Mouse (Mus musculus) gonadal fat pad, adult 2 months (tissue): ENCODE results near the gene Zdhhc11. TPM values are rescaled to one million over a fixed set of nuclear protein-coding genes. Genes with fewer than 3 reads are reported as not detected.
"Not testable (repeated sequence)": the region's sequence is repeated elsewhere in the genome, so short reads cannot be mapped to it uniquely, and the experiment has no call there.

Experiments
- DNase-seq: peaks from one replicate; pipeline ENCODE4 v3.0.0-alpha.2; 2012; ENCODE audit warnings: low read depth
- polyA plus RNA-seq: library from polyadenylated mRNA; depleted of rRNA; stranded (reverse); fragments of >200 nt; gene quantifications from 2 replicates; pipeline ENCODE4 v1.2.3, GENCODE M21; 2012

The Zdhhc11 gene
- polyA plus RNA-seq, 1 experiment = 0.08 TPM

GRCm38 (mm10) chr13:74006881-74007280, 43.2 kb downstream of the Zdhhc11 start:
- DNase-seq = not testable (repeated sequence)

GRCm38 (mm10) chr13:74008216-74008615, 44.6 kb downstream of the Zdhhc11 start:
- not testable (repeated sequence) for DNase-seq

- no peak for DNase-seq
Observed at GRCm38 (mm10) chr13:74008948-74009718, 45.5 kb downstream of the Zdhhc11 start, which contains the start of gene Tppp. Gene Tppp, plus strand, starts transcription at chr13:74009407.

GRCm38 (mm10) chr13:74009791-74010614, 46.4 kb downstream of the Zdhhc11 start:
- no peak for DNase-seq

- DNase-seq = no peak
Observed at GRCm38 (mm10) chr13:74010678-74011077, 47.0 kb downstream of the Zdhhc11 start.

- no peak for DNase-seq
Observed at GRCm38 (mm10) chr13:74015908-74016307, 52.3 kb downstream of the Zdhhc11 start.

GRCm38 (mm10) chr13:74017426-74017825, 53.8 kb downstream of the Zdhhc11 start:
- DNase-seq = no peak

GRCm38 (mm10) chr13:74019006-74019405, 55.4 kb downstream of the Zdhhc11 start:
- DNase-seq = not testable (repeated sequence)

- peak; percentile 96 for DNase-seq
Observed at GRCm38 (mm10) chr13:74025151-74026081, 61.8 kb downstream of the Zdhhc11 start.

GRCm38 (mm10) chr13:74026215-74026614, 62.6 kb downstream of the Zdhhc11 start:
- DNase-seq = peak; percentile 61

- DNase-seq = no peak
Observed at GRCm38 (mm10) chr13:74028116-74028515, 64.5 kb downstream of the Zdhhc11 start.

- DNase-seq = no peak
Observed at GRCm38 (mm10) chr13:74029013-74029412, 65.4 kb downstream of the Zdhhc11 start.

- DNase-seq = no peak
Observed at GRCm38 (mm10) chr13:74030691-74031090, 67.0 kb downstream of the Zdhhc11 start.

GRCm38 (mm10) chr13:74031133-74031532, 67.5 kb downstream of the Zdhhc11 start:
- DNase-seq = no peak

GRCm38 (mm10) chr13:74034756-74035155, 71.1 kb downstream of the Zdhhc11 start:
- no peak for DNase-seq

GRCm38 (mm10) chr13:74035776-74036175, 72.1 kb downstream of the Zdhhc11 start:
- no peak for DNase-seq

GRCm38 (mm10) chr13:74039926-74040325, 76.3 kb downstream of the Zdhhc11 start:
- DNase-seq = no peak
